Mouse (Mus musculus) limb, embryonic 14.5 days (tissue): ENCODE data around the gene Sec61a1. TPM values are rescaled to one million over a fixed set of nuclear protein-coding genes. Genes with fewer than 3 reads are reported as not detected.

Experiments used
- ATAC-seq: fragments of 200-750 bp; cut with Nextera tagmentation; 2 replicates; pipeline ENCODE4 v1.8.0; 2017; ENCODE audit warnings: low read depth, moderate number of reproducible peaks, moderate TSS enrichment; ENCODE audit not compliant: low FRiP score
- DNase-seq: peaks from one replicate; pipeline ENCODE4 v3.0.0-alpha.2; 2015; ENCODE audit warnings: low spot score
- H3K27ac ChIP-seq: fragments of 300-500 bp; sonication (generic); replicated peaks from 2 replicates; pipeline ENCODE4 v1.5.1; 2014; ENCODE audit warnings: low read depth, mild to moderate bottlenecking, low read length, moderate library complexity, mixed read lengths
- H3K27me3 ChIP-seq: fragments of 300-500 bp; sonication (generic); 2 replicates; pipeline ENCODE4 v1.6.1; 2014; ENCODE audit warnings: low read length, mixed read lengths; ENCODE audit not compliant: control insufficient read depth, insufficient read depth
- H3K36me3 ChIP-seq: fragments of 300-500 bp; sonication (generic); 2 replicates; pipeline ENCODE4 v1.6.1; 2014; ENCODE audit warnings: mild to moderate bottlenecking, low read length, moderate library complexity, mixed read lengths; ENCODE audit not compliant: control insufficient read depth, insufficient read depth
- H3K4me1 ChIP-seq: fragments of 300-500 bp; sonication (generic); 2 replicates; pipeline ENCODE4 v1.6.1; 2014; ENCODE audit warnings: antibody characterized with exemption, low read length, mixed read lengths; ENCODE audit not compliant: control insufficient read depth, insufficient read depth
- H3K4me2 ChIP-seq: fragments of 300-500 bp; sonication (generic); replicated peaks from 2 replicates; pipeline ENCODE4 v1.6.1; 2014; ENCODE audit warnings: low read depth, mild to moderate bottlenecking, low read length, moderate library complexity; ENCODE audit not compliant: severe bottlenecking
- H3K4me3 ChIP-seq: fragments of 300-500 bp; sonication (generic); replicated peaks from 2 replicates; pipeline ENCODE4 v1.5.1; 2014; ENCODE audit warnings: low read length
- H3K9ac ChIP-seq: fragments of 300-500 bp; sonication (generic); 2 replicates; pipeline ENCODE4 v1.6.1; 2014; ENCODE audit warnings: mild to moderate bottlenecking, low read depth, low read length, moderate library complexity; ENCODE audit not compliant: severe bottlenecking
- H3K9me3 ChIP-seq: fragments of 300-500 bp; sonication (generic); 2 replicates; pipeline ENCODE4 v1.6.1; 2016; ENCODE audit warnings: low read length; ENCODE audit not compliant: control insufficient read depth
- POLR2A ChIP-seq: fragments of 200-500 bp; IDR thresholded peaks from 2 replicates; pipeline ENCODE4 v1.8.0; 2012; ENCODE audit warnings: inconsistent platforms, mild to moderate bottlenecking, moderate library complexity, borderline replicate concordance; ENCODE audit not compliant: insufficient read depth, insufficient read length; ENCODE audit errors: extremely low read depth
- WGBS: fragments of 180-500 bp; shearing (Covaris S2); extraction: QIAGEN DNeasy Blood & Tissue Kit; methylation state at CpG from one replicate; pipeline ENCODE4 v1.1.7; 2014; 5-methylcytosine and 5-hydroxymethylcytosine counted together
- polyA plus RNA-seq, 2 experiments: library from polyadenylated mRNA; depleted of rRNA in 1 of 2; stranded (reverse) in 1 of 2; unstranded in 1 of 2; fragments of >200 nt; fragmentation: Nextera tagmentation in 1 of 2; extraction: Ambion mirVana in 1 of 2; gene quantifications; 2 replicates each; pipeline versions ENCODE4 v1.2.1 to v1.2.3; 2012 to 2014

Gene Sec61a1
- polyA plus RNA-seq, 2 experiments, result 254 to 273 TPM

- Histone ChIP-seq H3K4me1 (peaks cover 16% of the 10 kb centered on the region), H3K4me2 (peak overlapping the region; percentile 84), H3K9me3 (no peaks in the 10 kb centered on the region), H3K27ac (peak overlapping the region; percentile 83), H3K9ac (peak overlapping the region; percentile 95), H3K4me3 (peak overlapping the region; percentile 98), H3K36me3 (peaks cover 36% of the 10 kb centered on the region), H3K27me3 (no peaks in the 10 kb centered on the region)
- DNase-seq (no peak), ATAC-seq (no peak)
- 7% methylated on average over 18 of the region's 18 CpGs for WGBS
- no peak for TF ChIP-seq POLR2A
These were observed 853 bp downstream of the Sec61a1 start for GRCm38 (mm10) chr6:88517701-88518403.

- peaks cover 48% of the 10 kb centered on the region for H3K36me3 ChIP-seq
- no peak overlapping the region for H3K27ac ChIP-seq
- TF ChIP-seq POLR2A, result no peak
- H3K4me3 ChIP-seq, result peak overlapping the region; percentile 98; the same call in 1 of the 2 replicates
- 75% methylated on average over 5 of the region's 5 CpGs for WGBS
- no peak for ATAC-seq
- peak overlapping the region; percentile 22; the same call in 1 of the 2 replicates for H3K9ac ChIP-seq
- H3K9me3 ChIP-seq, result no peaks in the 10 kb centered on the region
- peaks cover 16% of the 10 kb centered on the region for H3K4me1 ChIP-seq
- peak overlapping the region; percentile 84; the same call in 1 of the 2 replicates for H3K4me2 ChIP-seq
- H3K27me3 ChIP-seq, result no peaks in the 10 kb centered on the region
- DNase-seq, result no peak
These were observed 2.0 kb downstream of the Sec61a1 start for GRCm38 (mm10) chr6:88516667-88517066.

- no peak for DNase-seq
- H3K36me3 ChIP-seq, result peaks cover 55% of the 10 kb centered on the region
- H3K9me3 ChIP-seq, result no peaks in the 10 kb centered on the region
- H3K27ac ChIP-seq, result no peak overlapping the region
- WGBS, result 89% methylated on average over 8 of the region's 8 CpGs
- no peak overlapping the region for H3K4me2 ChIP-seq
- peaks cover 16% of the 10 kb centered on the region for H3K4me1 ChIP-seq
- no peak for ATAC-seq
- no peak overlapping the region for H3K4me3 ChIP-seq
- no peak for TF ChIP-seq POLR2A
- H3K27me3 ChIP-seq, result no peaks in the 10 kb centered on the region
- H3K9ac ChIP-seq, result no peak overlapping the region
These were observed 2.7 kb downstream of the Sec61a1 start for GRCm38 (mm10) chr6:88515971-88516370.

- Histone ChIP-seq H3K4me2 (no peak overlapping the region), H3K9me3 (no peaks in the 10 kb centered on the region), H3K4me3 (no peak overlapping the region), H3K36me3 (peaks cover 69% of the 10 kb centered on the region), H3K27ac (no peak overlapping the region), H3K27me3 (no peaks in the 10 kb centered on the region), H3K9ac (no peak overlapping the region), H3K4me1 (peaks cover 15% of the 10 kb centered on the region)
- DNase-seq (no peak), ATAC-seq (no peak)
- WGBS, result 96% methylated on average over 4 of the region's 4 CpGs
- TF ChIP-seq POLR2A, result no peak
These were observed 4.2 kb downstream of the Sec61a1 start for GRCm38 (mm10) chr6:88514546-88514945.

DNA sequence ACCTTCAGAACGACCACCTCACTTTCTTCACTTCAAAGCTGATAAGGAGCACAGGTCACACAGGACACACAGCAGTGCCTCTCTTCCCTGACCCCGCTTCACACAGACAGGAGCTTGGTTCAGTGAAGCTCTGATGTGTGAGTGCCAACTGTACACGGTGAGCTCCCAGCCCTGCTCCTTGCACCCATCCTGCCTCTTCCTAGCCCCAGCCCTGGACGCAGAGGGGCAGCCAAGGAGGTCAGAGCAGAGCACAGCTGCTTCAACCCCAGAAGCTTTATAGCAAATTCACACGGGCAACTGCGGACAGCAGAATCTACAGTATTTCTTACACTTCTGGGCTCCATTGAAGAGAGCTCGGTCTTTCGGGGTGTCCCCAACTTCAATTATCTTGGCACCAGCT is 4.7 kb downstream of the Sec61a1 start:
- H3K9me3 ChIP-seq, result no peaks in the 10 kb centered on the region
- 95% methylated on average over 8 of the region's 8 CpGs for WGBS
- no peak for TF ChIP-seq POLR2A
- peaks cover 12% of the 10 kb centered on the region for H3K4me1 ChIP-seq
- H3K36me3 ChIP-seq, result peaks cover 74% of the 10 kb centered on the region
- H3K27ac ChIP-seq, result no peak overlapping the region
- no peak overlapping the region for H3K4me3 ChIP-seq
- no peak overlapping the region for H3K4me2 ChIP-seq
- ATAC-seq (no peak), DNase-seq (no peak)
- H3K27me3 ChIP-seq, result no peaks in the 10 kb centered on the region
- no peak overlapping the region for H3K9ac ChIP-seq

DNA sequence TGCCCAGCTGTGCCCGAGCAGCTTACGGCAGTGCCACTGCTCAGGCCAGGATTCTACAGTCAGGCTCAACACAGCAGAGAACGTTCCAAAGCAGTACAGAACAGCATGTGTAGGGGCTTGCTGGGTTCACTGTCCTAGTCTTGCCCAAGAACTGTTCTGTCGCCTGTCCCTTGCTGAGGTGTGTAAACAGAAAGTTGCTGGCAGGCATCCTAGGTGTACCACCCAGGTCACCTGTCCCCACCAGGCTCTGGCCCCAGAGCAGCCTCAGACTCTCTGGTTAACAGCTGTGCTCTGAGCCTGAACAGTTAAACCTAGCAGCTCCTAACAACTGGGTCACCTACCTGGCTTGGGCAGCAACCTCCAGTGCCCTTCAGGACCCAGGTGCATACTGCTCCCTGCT is 15.7 kb downstream of the Sec61a1 start:
- ATAC-seq (no peak), DNase-seq (no peak)
- H3K36me3 ChIP-seq, result peaks cover 67% of the 10 kb centered on the region
- no peak overlapping the region for H3K27ac ChIP-seq
- 0 out of 2 replicates have a peak, but pooled peaks cover 2% of the 10 kb centered on the region for H3K4me1 ChIP-seq
- no peak for TF ChIP-seq POLR2A
- no peak overlapping the region for H3K4me3 ChIP-seq
- H3K9me3 ChIP-seq, result no peaks in the 10 kb centered on the region
- H3K4me2 ChIP-seq, result no peak overlapping the region
- WGBS, result 100% methylated on average over 4 of the region's 4 CpGs
- no peaks in the 10 kb centered on the region for H3K27me3 ChIP-seq
- no peak overlapping the region for H3K9ac ChIP-seq
